Mouse (Mus musculus): ENCODE results near the gene Ankfy1. TPM values are rescaled to one million over a fixed set of nuclear protein-coding genes. Genes with fewer than 3 reads are reported as not detected.
"Not testable (repeated sequence)": the region's sequence is repeated elsewhere in the genome, so short reads cannot be mapped to it uniquely, and the experiment has no call there.

Gene Ankfy1
- total RNA-seq (2021) = 10 to 100 TPM; 64.5 to 65.0 TPM

- intact Hi-C loops (cut with DNase I) = no loop called here
- DNase-seq = peak; percentile 96
These were observed at the start of gene Ankfy1 for GRCm38 (mm10) chr11:72689551-72690510. Gene Ankfy1, plus strand, starts transcription at chr11:72690006.

- DNase-seq = no peak
- intact Hi-C loops (cut with DNase I) = no loop called here
These were observed 47.1 kb upstream of the Ankfy1 start for GRCm38 (mm10) chr11:72642730-72643129.

GRCm38 (mm10) chr11:72645386-72645785 lies 44.4 kb upstream of the Ankfy1 start:
- intact Hi-C loops (cut with DNase I) = no loop called here
- DNase-seq = no peak

- intact Hi-C loops (cut with DNase I) = no loop called here
- DNase-seq = no peak
These were observed 39.5 kb upstream of the Ankfy1 start for GRCm38 (mm10) chr11:72650347-72650746.

- intact Hi-C loops (cut with DNase I) = no loop called here
- DNase-seq = no peak
These were observed 29.9 kb upstream of the Ankfy1 start for GRCm38 (mm10) chr11:72659918-72660317.

- intact Hi-C loops (cut with DNase I) = no loop called here
- DNase-seq = no peak
These were observed 29.4 kb upstream of the Ankfy1 start for GRCm38 (mm10) chr11:72660359-72660758.

- intact Hi-C loops (cut with DNase I) = no loop called here
These were observed 25.2 kb upstream of the Ankfy1 start for GRCm38 (mm10) chr11:72664641-72665040.

GRCm38 (mm10) chr11:72670634-72671033 lies 19.2 kb upstream of the Ankfy1 start:
- no peak for DNase-seq
- intact Hi-C loops (cut with DNase I) = no loop called here

More at GRCm38 (mm10) chr11:72664641-72665040, 25.2 kb upstream of the Ankfy1 start:
- DNase-seq = no peak

- no peak for DNase-seq
- intact Hi-C loops (cut with DNase I) = no loop called here
These were observed 18.4 kb upstream of the Ankfy1 start for GRCm38 (mm10) chr11:72671294-72671988.

- DNase-seq = no peak
- intact Hi-C loops (cut with DNase I) = no loop called here
These were observed 17.4 kb upstream of the Ankfy1 start for GRCm38 (mm10) chr11:72672438-72672837.

GRCm38 (mm10) chr11:72675280-72675679 lies 14.5 kb upstream of the Ankfy1 start:
- intact Hi-C loops (cut with DNase I) = no loop called here
- no peak for DNase-seq

- intact Hi-C loops (cut with DNase I) = no loop called here
- DNase-seq = no peak
These were observed 9.1 kb upstream of the Ankfy1 start for GRCm38 (mm10) chr11:72680726-72681125.

- intact Hi-C loops (cut with DNase I) = no loop called here
- DNase-seq = no peak
These were observed 6.4 kb upstream of the Ankfy1 start for GRCm38 (mm10) chr11:72683402-72683801.

- no peak for DNase-seq
- intact Hi-C loops (cut with DNase I) = no loop called here
These were observed 3.1 kb upstream of the Ankfy1 start for GRCm38 (mm10) chr11:72686697-72687096.

- no peak for DNase-seq
- intact Hi-C loops (cut with DNase I) = no loop called here
These were observed 1.6 kb upstream of the Ankfy1 start for GRCm38 (mm10) chr11:72688242-72688641.

- no peak for DNase-seq
- intact Hi-C loops (cut with DNase I) = no loop called here
These were observed 691 bp upstream of the Ankfy1 start for GRCm38 (mm10) chr11:72689115-72689514.

GRCm38 (mm10) chr11:72692353-72692752 lies 2.5 kb downstream of the Ankfy1 start:
- intact Hi-C loops (cut with DNase I) = no loop called here
- no peak for DNase-seq

GRCm38 (mm10) chr11:72695025-72695424 lies 5.2 kb downstream of the Ankfy1 start:
- intact Hi-C loops (cut with DNase I) = no loop called here

GRCm38 (mm10) chr11:72696368-72696971 lies 6.7 kb downstream of the Ankfy1 start:
- intact Hi-C loops (cut with DNase I) = no loop called here
- DNase-seq = no peak

More at GRCm38 (mm10) chr11:72695025-72695424, 5.2 kb downstream of the Ankfy1 start:
- DNase-seq = no peak

GRCm38 (mm10) chr11:72697323-72697722 lies 7.5 kb downstream of the Ankfy1 start:
- DNase-seq = no peak
- intact Hi-C loops (cut with DNase I) = no loop called here

- DNase-seq; intact Hi-C loops (cut with DNase I): not testable (repeated sequence)
These were observed 15.3 kb downstream of the Ankfy1 start for GRCm38 (mm10) chr11:72705111-72705510.

Data from left cerebral cortex, postnatal 4 days (tissue).